ENCODE assay signal across 10 mouse cellular contexts in the genomic region with DNA sequence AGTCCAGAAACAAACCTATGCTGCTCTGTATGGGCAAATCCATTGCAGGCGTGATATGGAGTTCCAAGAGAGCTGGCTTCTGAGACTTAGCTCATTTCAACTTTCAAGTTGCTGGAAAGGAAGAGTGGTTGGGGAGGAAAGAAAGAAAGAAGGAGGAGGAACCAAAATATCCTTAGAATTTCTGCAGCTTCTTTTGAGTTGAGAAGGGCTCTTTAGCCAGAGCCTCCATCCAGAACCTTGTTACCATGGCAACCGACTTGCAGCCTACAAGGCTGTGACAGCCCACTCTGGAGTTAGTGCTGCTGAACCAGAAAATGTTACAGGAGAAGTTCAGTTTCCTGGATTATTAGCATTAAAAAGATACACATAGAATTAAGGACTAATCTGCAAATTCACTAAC. TPM values are rescaled to one million over a fixed set of nuclear protein-coding genes. Genes with fewer than 3 reads are reported as not detected.
A peak's percentile ranks its signal among the peaks of the same experiment; 100 is the strongest.
DNase-seq lines count a peak whose midpoint lies in the region; ATAC-seq and TF ChIP-seq lines count a peak whose summit lies in the region.
"Had no signal": no experiment of that assay in that cellular context is flagged by ENCODE, and none has a peak within 500 bp of the region (broad histone marks: within the 10 kb centered on the region; RNA-seq: fewer than 3 reads in every experiment).

No protein-coding gene starts in this region.

- H3K36me3 ChIP-seq in midbrain, embryonic 10.5 days: 0 out of 2 replicates have a peak, but pooled peaks cover under 1% of the 10 kb centered on the region
- 0 out of 2 replicates have a peak, but pooled peaks cover 6% of the 10 kb centered on the region for H3K36me3 ChIP-seq in midbrain, embryonic 13.5 days
- no peaks in the 10 kb centered on the region for H3K36me3 ChIP-seq in hindbrain, postnatal 0 days (ENCODE audit: insufficient read depth, low read length)
- H3K36me3 ChIP-seq: embryonic facial prominence, embryonic 13.5 days had no signal

- ATAC-seq in midbrain, embryonic 13.5 days: no peak
- peak; percentile 74; the same call in 1 of the 2 replicates for ATAC-seq in hindbrain, postnatal 0 days

- no peaks in the 10 kb centered on the region for H3K9me3 ChIP-seq in midbrain, embryonic 10.5 days (replicated peaks)
- H3K9me3 ChIP-seq in midbrain, embryonic 13.5 days: no peaks in the 10 kb centered on the region
- no peaks in the 10 kb centered on the region for H3K9me3 ChIP-seq in hindbrain, postnatal 0 days (ENCODE audit: low read length)
- H3K9me3 ChIP-seq: embryonic facial prominence, embryonic 13.5 days had no signal

- no peak overlapping the region for H3K27ac ChIP-seq in midbrain, embryonic 10.5 days (replicated peaks)
- H3K27ac ChIP-seq in midbrain, embryonic 13.5 days: no peak overlapping the region
- no peak overlapping the region for H3K27ac ChIP-seq in hindbrain, postnatal 0 days
- H3K27ac ChIP-seq: embryonic facial prominence, embryonic 13.5 days had no signal

- no peaks in the 10 kb centered on the region for H3K27me3 ChIP-seq in midbrain, embryonic 10.5 days (ENCODE audit: low read depth, poor library complexity, severe bottlenecking)
- H3K27me3 ChIP-seq in midbrain, embryonic 13.5 days: no peaks in the 10 kb centered on the region
- H3K27me3 ChIP-seq in hindbrain, postnatal 0 days (ENCODE audit: insufficient read depth, low read length): no peaks in the 10 kb centered on the region
- H3K27me3 ChIP-seq: embryonic facial prominence, embryonic 13.5 days had no signal

- no peak overlapping the region for H3K9ac ChIP-seq in midbrain, embryonic 13.5 days (replicated peaks)
- H3K9ac ChIP-seq in hindbrain, postnatal 0 days (replicated peaks; ENCODE audit: low read length): no peak overlapping the region
- H3K9ac ChIP-seq: embryonic facial prominence, embryonic 13.5 days had no signal

- peak; percentile 12 to 44 for DNase-seq in cerebellum, postnatal 14 days
- DNase-seq in cerebellum, postnatal 4 days (ENCODE audit: low spot score in 2 of 2): no peak
- peak; percentile 17 for DNase-seq in midbrain, embryonic 10.5 days (ENCODE audit: low spot score)
- peak; percentile 91 for DNase-seq in hindbrain, postnatal 0 days (ENCODE audit: low spot score)
- peak; percentile 32 for DNase-seq in retina, postnatal 1 day
- no peak for DNase-seq in gastrocnemius, adult 18-20 months (ENCODE audit: low spot score)
- no peak for DNase-seq in urinary bladder, postnatal 36 days (ENCODE audit: low spot score in 2 of 2)

- no peak overlapping the region for H3K4me3 ChIP-seq in midbrain, embryonic 10.5 days
- H3K4me3 ChIP-seq in midbrain, embryonic 13.5 days (replicated peaks): no peak overlapping the region
- no peak overlapping the region for H3K4me3 ChIP-seq in hindbrain, postnatal 0 days (ENCODE audit: low read length)
- H3K4me3 ChIP-seq: embryonic facial prominence, embryonic 13.5 days had no signal

- peaks cover 29% of the 10 kb centered on the region for H3K4me1 ChIP-seq in midbrain, embryonic 10.5 days
- H3K4me1 ChIP-seq in midbrain, embryonic 13.5 days (replicated peaks): peaks cover 59% of the 10 kb centered on the region
- no peaks in the 10 kb centered on the region for H3K4me1 ChIP-seq in hindbrain, postnatal 0 days (ENCODE audit: insufficient read depth, low read length)

- TF ChIP-seq CTCF in hindbrain, postnatal 0 days (IDR thresholded peaks at IDR 0.05; ENCODE audit: low read depth): no peak

- H3K4me2 ChIP-seq in midbrain, embryonic 13.5 days (replicated peaks): no peak overlapping the region
- H3K4me2 ChIP-seq in hindbrain, postnatal 0 days (ENCODE audit: low read depth, low read length): no peak overlapping the region
- H3K4me2 ChIP-seq: embryonic facial prominence, embryonic 13.5 days had no signal

- 51% methylated on average over 2 of the region's 2 CpGs for WGBS in midbrain, embryonic 10.5 days
- WGBS in midbrain, embryonic 13.5 days: 54% methylated on average over 2 of the region's 2 CpGs
- WGBS in hindbrain, postnatal 0 days: 43% methylated on average over 2 of the region's 2 CpGs

RNA-seq across cellular contexts. Expression of gene Astn1, which starts 46.1 kb away (rescaled TPM):
- polyA plus RNA-seq in midbrain, embryonic 10.5 days (2016; fragmentation: Nextera tagmentation; extraction: Ambion mirVana): 9.4 and 15.0 TPM in 2 replicates
- 32.1 and 35.7 TPM in 2 replicates for polyA plus RNA-seq in midbrain, embryonic 13.5 days (2015; fragmentation: Nextera tagmentation; extraction: Ambion mirVana)
- 137 and 163 TPM in 2 replicates for total RNA-seq in hindbrain, postnatal 0 days (2014; rRNA removed)
- 29.4 and 31.0 TPM in 2 replicates for polyA plus RNA-seq in hindbrain, postnatal 0 days (2015; fragmentation: Nextera tagmentation; extraction: Ambion mirVana)
- under 1 TPM; 0.07 to 0.25 TPM for total RNA-seq in gastrocnemius, adult 18-20 months (2021)
- polyA plus RNA-seq: liver, embryonic 16.5 days had no signal

RNA-seq across cellular contexts. Expression of gene Brinp2, which starts 52.0 kb away (rescaled TPM):
- polyA plus RNA-seq in midbrain, embryonic 10.5 days (2016; fragmentation: Nextera tagmentation; extraction: Ambion mirVana): 1.3 and 3.8 TPM in 2 replicates
- 18.5 and 18.9 TPM in 2 replicates for polyA plus RNA-seq in midbrain, embryonic 13.5 days (2015; fragmentation: Nextera tagmentation; extraction: Ambion mirVana)
- total RNA-seq in hindbrain, postnatal 0 days (2014; rRNA removed): 47.6 and 48.4 TPM in 2 replicates
- polyA plus RNA-seq in hindbrain, postnatal 0 days (2015; fragmentation: Nextera tagmentation; extraction: Ambion mirVana): 31.8 and 33.7 TPM in 2 replicates
- total RNA-seq in gastrocnemius, adult 18-20 months (2021): under 1 TPM; 0.11 to 0.45 TPM
- polyA plus RNA-seq: liver, embryonic 16.5 days had no signal

Comparison
In these comparisons a context has a peak if more than half of its experiments do, and no peak if none do; other contexts are left out.
1. DNase-seq: peak in cerebellum, postnatal 14 days (2 of 2), midbrain, embryonic 10.5 days (single experiment), hindbrain, postnatal 0 days (single experiment) and retina, postnatal 1 day (single experiment); none in cerebellum, postnatal 4 days (0 of 2), gastrocnemius, adult 18-20 months (single experiment) and urinary bladder, postnatal 36 days (0 of 2).